Comparison of ENCODE assay signal across 10 mouse cellular contexts in the genomic region with DNA sequence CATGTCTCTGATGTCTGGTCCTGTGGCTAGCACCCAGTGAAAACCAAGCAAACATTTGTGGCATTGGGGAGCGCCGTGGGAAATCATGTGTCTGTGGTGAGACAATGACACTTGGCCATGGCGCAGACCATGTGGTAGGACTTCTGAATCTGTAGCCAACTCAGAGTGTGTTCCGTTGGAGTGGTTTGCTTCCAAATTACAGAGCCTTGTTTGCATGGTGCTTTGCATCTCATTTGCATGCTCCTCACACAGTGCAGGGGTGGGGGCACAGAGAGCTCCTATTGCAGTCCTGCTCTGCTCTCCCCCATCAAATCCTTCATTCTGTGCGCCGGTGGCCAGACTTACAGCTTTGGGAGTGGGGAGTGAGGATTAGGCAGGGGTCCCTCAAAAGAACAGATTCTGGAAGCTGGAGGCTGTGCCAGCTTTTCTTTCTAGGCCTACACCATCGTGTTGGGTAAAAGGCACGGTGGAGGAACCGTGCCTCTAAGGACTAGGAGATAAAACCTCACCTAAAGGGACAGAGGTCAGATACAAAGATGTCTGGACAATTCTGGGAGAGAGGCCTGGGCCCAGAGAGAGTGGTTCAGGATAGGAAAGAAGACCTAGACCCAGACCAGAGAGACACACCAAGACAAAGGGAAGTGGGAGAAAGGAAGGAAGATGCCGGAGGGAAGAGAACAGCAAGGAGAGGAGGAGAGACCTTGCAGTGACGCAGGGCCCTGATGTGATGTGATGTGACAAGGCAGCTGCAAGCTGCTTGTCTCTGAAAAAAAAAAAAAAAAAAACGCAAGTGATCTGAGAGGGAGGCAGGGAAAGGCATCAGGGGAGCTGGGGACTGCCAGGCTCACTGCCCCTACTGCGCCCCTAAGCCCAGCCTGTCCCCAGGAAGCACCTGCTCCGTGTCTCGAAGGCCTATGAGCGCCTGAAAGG.
DNase-seq lines count a peak whose midpoint lies in the region; ATAC-seq lines count a peak whose summit lies in the region.
"Had no signal": no experiment of that assay in that cellular context is flagged by ENCODE, and none has a peak within 500 bp of the region (broad histone marks: within the 10 kb centered on the region; RNA-seq: fewer than 3 reads in every experiment).

No protein-coding gene starts in this region.

- DNase-seq in frontal cortex, postnatal 14 days (ENCODE audit: low spot score in 2 of 2), result peak; percentile 54 to 71
- peak; percentile 66 to 81 for DNase-seq in left cerebral cortex, adult 9 months (ENCODE audit: low spot score in 2 of 2)
- no peak for DNase-seq in heart, embryonic 10.5 days (ENCODE audit: low spot score)
- no peak for DNase-seq in adrenal gland, adult 8-10 months
- DNase-seq in lung, postnatal 36 days, result no peak
- no peak for DNase-seq in spleen, postnatal 14 days (ENCODE audit: low spot score in 2 of 2)
- DNase-seq: liver, postnatal 0 days had no signal

- no peaks in the 10 kb centered on the region for H3K27me3 ChIP-seq in embryonic facial prominence, embryonic 12.5 days
- H3K27me3 ChIP-seq in neural tube, embryonic 14.5 days (ENCODE audit: control insufficient read depth, insufficient read depth, low read length), result no peaks in the 10 kb centered on the region
- peaks cover 45% of the 10 kb centered on the region for H3K27me3 ChIP-seq in heart, embryonic 10.5 days (ENCODE audit: insufficient read depth, poor library complexity, severe bottlenecking)

- no peak overlapping the region for H3K4me2 ChIP-seq in embryonic facial prominence, embryonic 12.5 days (replicated peaks)
- H3K4me2 ChIP-seq in neural tube, embryonic 14.5 days (ENCODE audit: low read depth, low read length), result no peak overlapping the region
- H3K4me2 ChIP-seq: heart, embryonic 13.5 days had no signal

- H3K9me3 ChIP-seq in embryonic facial prominence, embryonic 12.5 days, result no peaks in the 10 kb centered on the region
- no peaks in the 10 kb centered on the region for H3K9me3 ChIP-seq in neural tube, embryonic 14.5 days (ENCODE audit: control insufficient read depth, low read length)
- H3K9me3 ChIP-seq in heart, embryonic 10.5 days, result no peaks in the 10 kb centered on the region
- H3K9me3 ChIP-seq: heart, embryonic 13.5 days had no signal

- no peak overlapping the region for H3K4me3 ChIP-seq in embryonic facial prominence, embryonic 12.5 days
- H3K4me3 ChIP-seq in neural tube, embryonic 14.5 days (ENCODE audit: low read depth, low read length), result no peak overlapping the region
- no peak overlapping the region for H3K4me3 ChIP-seq in heart, embryonic 10.5 days
- H3K4me3 ChIP-seq: heart, embryonic 13.5 days had no signal

- 60% methylated on average over 16 of the region's 16 CpGs for WGBS in embryonic facial prominence, embryonic 12.5 days
- WGBS in neural tube, embryonic 14.5 days, result 27% methylated on average over 16 of the region's 16 CpGs
- 62% methylated on average over 16 of the region's 16 CpGs for WGBS in heart, embryonic 10.5 days

- H3K4me1 ChIP-seq in embryonic facial prominence, embryonic 12.5 days, result peaks cover 15% of the 10 kb centered on the region
- H3K4me1 ChIP-seq in neural tube, embryonic 14.5 days (ENCODE audit: control insufficient read depth, insufficient read depth, low read length), result peaks cover 40% of the 10 kb centered on the region
- H3K4me1 ChIP-seq in heart, embryonic 10.5 days, result 0 out of 2 replicates have a peak, but pooled peaks cover 6% of the 10 kb centered on the region
- H3K4me1 ChIP-seq: heart, embryonic 13.5 days had no signal

- H3K9ac ChIP-seq in embryonic facial prominence, embryonic 12.5 days, result no peak overlapping the region
- no peak overlapping the region; the same call in 1 of the 2 replicates for H3K9ac ChIP-seq in neural tube, embryonic 14.5 days (replicated peaks; ENCODE audit: low read depth, low read length)
- H3K9ac ChIP-seq: heart, embryonic 13.5 days; liver, postnatal 0 days had no signal

- peak overlapping the region; percentile 32; the same call in 1 of the 2 replicates for H3K27ac ChIP-seq in embryonic facial prominence, embryonic 12.5 days
- peak overlapping the region; percentile 86 for H3K27ac ChIP-seq in neural tube, embryonic 14.5 days (ENCODE audit: low read depth, low read length)
- no peak overlapping the region for H3K27ac ChIP-seq in heart, embryonic 10.5 days
- H3K27ac ChIP-seq: heart, embryonic 13.5 days had no signal

- no peaks in the 10 kb centered on the region for H3K36me3 ChIP-seq in embryonic facial prominence, embryonic 12.5 days
- no peaks in the 10 kb centered on the region for H3K36me3 ChIP-seq in neural tube, embryonic 14.5 days (ENCODE audit: control insufficient read depth, insufficient read depth, low read length)
- no peaks in the 10 kb centered on the region for H3K36me3 ChIP-seq in heart, embryonic 10.5 days
- H3K36me3 ChIP-seq: heart, embryonic 13.5 days had no signal

- ATAC-seq in embryonic facial prominence, embryonic 12.5 days (ENCODE audit: insufficient number of reproducible peaks, insufficient read depth, low FRiP score, low TSS enrichment), result no peak
- peak; percentile 59 for ATAC-seq in neural tube, embryonic 14.5 days (ENCODE audit: low read depth)
- ATAC-seq: liver, postnatal 0 days had no signal

Comparison
In these comparisons a context has a peak if more than half of its experiments do, and no peak if none do; other contexts are left out.
1. DNase-seq: peak in frontal cortex, postnatal 14 days (2 of 2) and left cerebral cortex, adult 9 months (2 of 2); none in heart, embryonic 10.5 days (single experiment), adrenal gland, adult 8-10 months (single experiment), lung, postnatal 36 days (single experiment) and spleen, postnatal 14 days (0 of 2).